Mouse (Mus musculus) ovary, postnatal 36 days (tissue): ENCODE data around the gene Stk24.
"Not testable (repeated sequence)": the region's sequence is repeated elsewhere in the genome, so short reads cannot be mapped to it uniquely, and the experiment has no call there.

ENCODE experiments used
- DNase-seq: peaks from one replicate; pipeline ENCODE4 v3.0.0; 2022; ENCODE audit warnings: low spot score, mixed read lengths

Stk24 gene

GRCm38 (mm10) chr14:121379827-121380145, at the start of gene Stk24:
Gene Stk24, minus strand, starts transcription at chr14:121380011.
- no peak for DNase-seq

GRCm38 (mm10) chr14:121428148-121428547, 48.3 kb upstream of the Stk24 start:
- no peak for DNase-seq

GRCm38 (mm10) chr14:121426743-121427142, 46.9 kb upstream of the Stk24 start:
- no peak for DNase-seq

- DNase-seq: no peak
These were observed 45.4 kb upstream of the Stk24 start for GRCm38 (mm10) chr14:121425004-121425793.

GRCm38 (mm10) chr14:121423341-121423751, 43.5 kb upstream of the Stk24 start:
- no peak for DNase-seq

- no peak for DNase-seq
These were observed 43.0 kb upstream of the Stk24 start for GRCm38 (mm10) chr14:121422664-121423340.

- no peak for DNase-seq
These were observed 42.2 kb upstream of the Stk24 start for GRCm38 (mm10) chr14:121422000-121422399.

- no peak for DNase-seq
These were observed 37.8 kb upstream of the Stk24 start for GRCm38 (mm10) chr14:121417594-121417993.

GRCm38 (mm10) chr14:121416626-121417319, 37.0 kb upstream of the Stk24 start:
- DNase-seq: no peak

- no peak for DNase-seq
These were observed 34.9 kb upstream of the Stk24 start for GRCm38 (mm10) chr14:121414635-121415241.

- not testable (repeated sequence) for DNase-seq
These were observed 33.9 kb upstream of the Stk24 start for GRCm38 (mm10) chr14:121413726-121414125.

GRCm38 (mm10) chr14:121408944-121409343, 29.1 kb upstream of the Stk24 start:
- no peak for DNase-seq

GRCm38 (mm10) chr14:121406943-121407342, 27.1 kb upstream of the Stk24 start:
- DNase-seq: no peak

GRCm38 (mm10) chr14:121405546-121405945, 25.7 kb upstream of the Stk24 start:
- DNase-seq: no peak

GRCm38 (mm10) chr14:121405120-121405519, 25.3 kb upstream of the Stk24 start:
- DNase-seq: no peak

GRCm38 (mm10) chr14:121399676-121400075, 19.9 kb upstream of the Stk24 start:
- DNase-seq: no peak

GRCm38 (mm10) chr14:121397471-121397870, 17.7 kb upstream of the Stk24 start:
- DNase-seq: no peak

- no peak for DNase-seq
These were observed 15.3 kb upstream of the Stk24 start for GRCm38 (mm10) chr14:121395125-121395524.

GRCm38 (mm10) chr14:121391927-121392326, 12.1 kb upstream of the Stk24 start:
- DNase-seq: no peak

- DNase-seq: no peak
These were observed 7.9 kb upstream of the Stk24 start for GRCm38 (mm10) chr14:121387760-121388159.

- no peak for DNase-seq
These were observed 5.6 kb upstream of the Stk24 start for GRCm38 (mm10) chr14:121385440-121385839.

GRCm38 (mm10) chr14:121383801-121384200, 4.0 kb upstream of the Stk24 start:
- DNase-seq: no peak
